Mouse (Mus musculus) megakaryocyte, embryonic 14.5 days (primary cell): Measurements from ENCODE around the gene Gabrd. TPM values are rescaled to one million over a fixed set of nuclear protein-coding genes. Genes with fewer than 3 reads are reported as not detected.

Source experiments
- H3K27me3 ChIP-seq: replicated peaks from 2 replicates; pipeline ENCODE3; 2012; ENCODE audit warnings: inconsistent platforms
- H3K36me3 ChIP-seq: replicated peaks from 2 replicates; pipeline ENCODE3; 2012; ENCODE audit warnings: low read length, inconsistent platforms, mixed read lengths
- H3K4me1 ChIP-seq: 2 replicates; pipeline ENCODE4 v1.6.1; 2012; ENCODE audit warnings: inconsistent platforms
- H3K4me3 ChIP-seq: replicated peaks from 2 replicates; pipeline ENCODE3; 2012; ENCODE audit warnings: moderate library complexity, mild to moderate bottlenecking, inconsistent platforms
- H3K9me3 ChIP-seq: 2 replicates; pipeline ENCODE4 v1.6.1; 2012; ENCODE audit warnings: inconsistent platforms
- FLI1 ChIP-seq: IDR thresholded peaks from 2 replicates; pipeline ENCODE4 v1.6.1; 2012; ENCODE audit warnings: low read length, inconsistent platforms, mixed read lengths
- GATA1 ChIP-seq: IDR thresholded peaks from 3 replicates; pipeline ENCODE4 v1.6.1; 2012; ENCODE audit warnings: mixed read lengths, low read length, inconsistent platforms, borderline replicate concordance
- polyA plus RNA-seq: library from polyadenylated mRNA; stranded (reverse); fragments of >175 nt; gene quantifications from 2 replicates; pipeline ENCODE4 v1.2.3, GENCODE M21; 2012; ENCODE audit warnings: low replicate concordance; ENCODE audit not compliant: insufficient read depth

Gabrd gene
- polyA plus RNA-seq, 1 experiment: not detected

GRCm38 (mm10) chr4:155344716-155345607 lies 53.0 kb downstream of the Gabrd start:
- Histone ChIP-seq H3K36me3 (no peaks in the 10 kb centered on the region), H3K9me3 (peaks cover 25% of the 10 kb centered on the region), H3K4me1 (peaks cover 12% of the 10 kb centered on the region), H3K27me3 (peaks cover 91% of the 10 kb centered on the region), H3K4me3 (no peak overlapping the region)
- TF ChIP-seq FLI1 (no peak), GATA1 (no peak)

GRCm38 (mm10) chr4:155344299-155344600 lies 53.7 kb downstream of the Gabrd start:
- Histone ChIP-seq H3K27me3 (peaks cover 95% of the 10 kb centered on the region), H3K4me3 (no peak overlapping the region), H3K4me1 (peaks cover 12% of the 10 kb centered on the region), H3K36me3 (no peaks in the 10 kb centered on the region), H3K9me3 (peaks cover 25% of the 10 kb centered on the region)
- TF ChIP-seq FLI1: no peak
- TF ChIP-seq GATA1: no peak

- Histone ChIP-seq H3K4me1 (peaks cover 12% of the 10 kb centered on the region), H3K9me3 (peaks cover 20% of the 10 kb centered on the region), H3K27me3 (peaks cover 95% of the 10 kb centered on the region), H3K4me3 (no peak overlapping the region), H3K36me3 (no peaks in the 10 kb centered on the region)
- TF ChIP-seq GATA1 (no peak), FLI1 (no peak)
Measured at GRCm38 (mm10) chr4:155343415-155344298, 54.3 kb downstream of the Gabrd start.

GRCm38 (mm10) chr4:155336284-155337050 lies 61.4 kb downstream of the Gabrd start:
- TF ChIP-seq FLI1: no peak
- no peak for TF ChIP-seq GATA1
- peaks cover 4% of the 10 kb centered on the region for H3K9me3 ChIP-seq
- H3K4me1 ChIP-seq: no peaks in the 10 kb centered on the region
- peaks cover 80% of the 10 kb centered on the region for H3K27me3 ChIP-seq
- H3K36me3 ChIP-seq: no peaks in the 10 kb centered on the region
- H3K4me3 ChIP-seq: no peak overlapping the region

Other genes starting within 250 kb of the Gabrd start
- gene Ski, start 175.5 kb downstream of the Gabrd start, polyA plus RNA-seq: 31.5 and 38.7 TPM in 2 replicates
- gene Faap20, start 148.3 kb downstream of the Gabrd start, polyA plus RNA-seq: 51.4 and 87.5 TPM in 2 replicates
- gene Prkcz, start 36.8 kb downstream of the Gabrd start, polyA plus RNA-seq: not detected in 2 replicates
- gene Cfap74, start 11.1 kb upstream of the Gabrd start, polyA plus RNA-seq: not detected in 2 replicates
- not detected in 2 replicates for gene Tmem52, start 71.0 kb upstream of the Gabrd start, polyA plus RNA-seq
- 28.3 and 39.1 TPM in 2 replicates for gene Gnb1, start 93.2 kb upstream of the Gabrd start, polyA plus RNA-seq
- 38.7 and 54.4 TPM in 2 replicates for gene Nadk, start 164.3 kb upstream of the Gabrd start, polyA plus RNA-seq
- 0.17 and 0.60 TPM in 2 replicates for gene Slc35e2, start 203.3 kb upstream of the Gabrd start, polyA plus RNA-seq
- 9.7 and 77.3 TPM in 2 replicates for gene Cdk11b, start 226.7 kb upstream of the Gabrd start, polyA plus RNA-seq
- gene Gm10563, start 247.3 kb upstream of the Gabrd start, polyA plus RNA-seq: not detected in 2 replicates